Mouse (Mus musculus): ENCODE measurements around the gene Mlph. TPM values are rescaled to one million over a fixed set of nuclear protein-coding genes. Genes with fewer than 3 reads are reported as not detected.

Gene Mlph
- total RNA-seq, 2 experiments from 2014 or later, result not detected

Other genes starting within 250 kb of the Mlph start
- 0.02 TPM in 1 of 2 replicates, not detected in the other for gene Col6a3, start 71.1 kb upstream of the Mlph start, total RNA-seq (2015)
- not detected in 2 replicates for gene Col6a3, start 71.1 kb upstream of the Mlph start, total RNA-seq (2017)
- gene Prlh, start 38.0 kb downstream of the Mlph start, total RNA-seq (2015), result not detected in 2 replicates
- not detected in 2 replicates for gene Prlh, start 38.0 kb downstream of the Mlph start, total RNA-seq (2017)
- gene Rab17, start 54.6 kb downstream of the Mlph start, total RNA-seq (2015), result not detected in 2 replicates
- gene Rab17, start 54.6 kb downstream of the Mlph start, total RNA-seq (2017), result not detected in 2 replicates
- 123 and 128 TPM in 2 replicates for gene Lrrfip1, start 83.7 kb downstream of the Mlph start, total RNA-seq (2015)
- 228 and 254 TPM in 2 replicates for gene Lrrfip1, start 83.7 kb downstream of the Mlph start, total RNA-seq (2017)
- 4.9 and 8.7 TPM in 2 replicates for gene Rbm44, start 230.0 kb downstream of the Mlph start, total RNA-seq (2015)
- 4.0 and 10.6 TPM in 2 replicates for gene Rbm44, start 230.0 kb downstream of the Mlph start, total RNA-seq (2017)

Data from megakaryocyte, adult 5-6 weeks (primary cell).